Mouse (Mus musculus) cortical plate, adult 2 months (tissue): ENCODE results near the gene Pla2g1b.

ENCODE experiments used
- CTCF ChIP-seq: fragments of 200-500 bp; IDR thresholded peaks from 2 replicates; pipeline ENCODE4 v1.5.1; 2011; ENCODE audit warnings: mild to moderate bottlenecking, control low read depth, low read length; ENCODE audit not compliant: insufficient read depth; ENCODE audit errors: extremely low read depth
- POLR2A ChIP-seq: fragments of 200-500 bp; IDR thresholded peaks from 2 replicates; pipeline ENCODE4 v1.6.1; 2011; ENCODE audit warnings: mild to moderate bottlenecking, low read length, control low read depth; ENCODE audit not compliant: insufficient read depth; ENCODE audit errors: extremely low read depth

DNA sequence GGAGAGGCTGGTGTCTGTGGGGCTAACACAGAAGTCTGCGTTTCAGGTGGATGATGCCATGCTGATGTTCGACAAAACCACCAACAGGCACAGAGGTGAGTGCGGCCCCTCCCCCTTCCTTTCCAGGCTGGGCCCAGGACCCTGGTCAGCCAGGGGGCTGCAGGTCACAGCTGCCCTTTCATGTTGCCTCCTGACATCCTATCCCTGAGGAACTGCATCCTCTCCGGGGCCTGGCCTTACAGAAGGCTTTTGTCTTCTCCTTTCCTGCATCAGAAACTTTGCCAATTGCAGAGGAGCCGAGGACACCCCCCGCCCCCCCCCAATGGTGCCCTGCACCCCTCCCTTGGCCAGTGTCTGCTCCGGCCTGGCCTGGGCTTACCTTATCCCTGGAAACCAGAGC lies 27.4 kb upstream of the Pla2g1b start:
- TF ChIP-seq CTCF (no peak), POLR2A (no peak)
